Mouse (Mus musculus): ENCODE results near the gene Fap. TPM values are rescaled to one million over a fixed set of nuclear protein-coding genes. Genes with fewer than 3 reads are reported as not detected.
A peak's percentile ranks its signal among the peaks of the same experiment; 100 is the strongest.

The Fap gene
- total RNA-seq, 2 experiments from 2014 or later = 9.1 to 10.4 TPM

- intact Hi-C loops (cut with DNase I) = loop anchor here (5.0 kb wide), 1 partner anchor 79 kb away; no protein-coding TSS in a partner anchor
- no peak for DNase-seq
Measured at GRCm38 (mm10) chr2:62548104-62548503, 25.8 kb downstream of the Fap start.

GRCm38 (mm10) chr2:62535483-62535882, 38.4 kb downstream of the Fap start:
- no peak for DNase-seq
- intact Hi-C loops (cut with DNase I) = no loop called here

- DNase-seq = no peak
- intact Hi-C loops (cut with DNase I) = no loop called here
Measured at GRCm38 (mm10) chr2:62531065-62531464, 42.8 kb downstream of the Fap start.

GRCm38 (mm10) chr2:62526399-62526798, 47.5 kb downstream of the Fap start:
- intact Hi-C loops (cut with DNase I) = no loop called here
- no peak for DNase-seq

GRCm38 (mm10) chr2:62517790-62518189, 56.1 kb downstream of the Fap start:
- no peak for DNase-seq
- intact Hi-C loops (cut with DNase I) = no loop called here

GRCm38 (mm10) chr2:62514477-62514876, 59.4 kb downstream of the Fap start:
- DNase-seq = no peak
- intact Hi-C loops (cut with DNase I) = no loop called here

- intact Hi-C loops (cut with DNase I) = no loop called here
- DNase-seq = no peak
Measured at GRCm38 (mm10) chr2:62513477-62513876, 60.4 kb downstream of the Fap start.

- no peak for DNase-seq
- intact Hi-C loops (cut with DNase I) = no loop called here
Measured at GRCm38 (mm10) chr2:62507130-62507529, 66.7 kb downstream of the Fap start.

- DNase-seq = no peak
- intact Hi-C loops (cut with DNase I) = no loop called here
Measured at GRCm38 (mm10) chr2:62506441-62506840, 67.4 kb downstream of the Fap start.

GRCm38 (mm10) chr2:62504269-62504796, 69.5 kb downstream of the Fap start:
- no peak for DNase-seq
- intact Hi-C loops (cut with DNase I) = no loop called here

GRCm38 (mm10) chr2:62503326-62503725, 70.5 kb downstream of the Fap start:
- no peak for DNase-seq
- intact Hi-C loops (cut with DNase I) = no loop called here

- intact Hi-C loops (cut with DNase I) = no loop called here
- DNase-seq = no peak
Measured at GRCm38 (mm10) chr2:62502516-62502915, 71.4 kb downstream of the Fap start.

GRCm38 (mm10) chr2:62498821-62499220, 75.1 kb downstream of the Fap start:
- DNase-seq = no peak
- intact Hi-C loops (cut with DNase I) = no loop called here

- intact Hi-C loops (cut with DNase I) = no loop called here
- DNase-seq = no peak
Measured at GRCm38 (mm10) chr2:62498086-62498485, 75.8 kb downstream of the Fap start.

GRCm38 (mm10) chr2:62497333-62498002, 76.4 kb downstream of the Fap start:
- DNase-seq = no peak
- intact Hi-C loops (cut with DNase I) = no loop called here

GRCm38 (mm10) chr2:62495407-62495806, 78.5 kb downstream of the Fap start:
- no peak for DNase-seq
- intact Hi-C loops (cut with DNase I) = no loop called here

GRCm38 (mm10) chr2:62489832-62490231, 84.0 kb downstream of the Fap start:
- DNase-seq = no peak
- intact Hi-C loops (cut with DNase I) = no loop called here

- peak in 1 of 2 experiments; percentile 5 for DNase-seq
- intact Hi-C loops (cut with DNase I) = no loop called here
Measured at GRCm38 (mm10) chr2:62484906-62485305, 89.0 kb downstream of the Fap start.

- intact Hi-C loops (cut with DNase I) = no loop called here
Measured at GRCm38 (mm10) chr2:62483550-62483949, 90.3 kb downstream of the Fap start, which contains the start of gene Gcg. Gene Gcg, minus strand, starts transcription at chr2:62483650.

GRCm38 (mm10) chr2:62480285-62481198, 93.3 kb downstream of the Fap start:
- DNase-seq = no peak
- intact Hi-C loops (cut with DNase I) = no loop called here

More at GRCm38 (mm10) chr2:62483550-62483949, 90.3 kb downstream of the Fap start, which contains the start of gene Gcg:
- DNase-seq = no peak

GRCm38 (mm10) chr2:62469551-62469950, 104.3 kb downstream of the Fap start:
- DNase-seq = peak; percentile 43 to 56
- intact Hi-C loops (cut with DNase I) = no loop called here

All from heart, postnatal 10 days (tissue).